In the genomic region with DNA sequence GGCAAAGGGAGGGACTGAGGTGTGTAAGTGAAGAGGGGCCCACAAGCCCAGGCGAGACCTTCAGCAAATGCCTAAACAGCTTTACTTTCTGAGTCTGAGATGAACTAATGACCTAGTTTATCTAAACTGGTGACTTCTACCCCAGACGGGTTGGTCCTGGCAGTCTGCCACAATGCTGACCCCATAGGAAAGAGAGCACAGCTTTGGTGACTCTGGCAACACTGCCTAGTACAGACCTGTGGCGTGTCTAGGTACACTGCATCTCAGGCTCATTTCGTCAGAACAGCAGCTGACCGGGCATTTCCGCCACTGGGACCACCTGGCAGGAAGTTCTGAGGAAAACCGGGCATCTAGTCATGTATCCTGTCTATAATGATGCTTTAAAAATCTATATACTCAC, we compare ENCODE assay signal across 24 mouse cellular contexts.
"Had no signal": no experiment of that assay in that cellular context is flagged by ENCODE, and none has a peak within 500 bp of the region (broad histone marks: within the 10 kb centered on the region; RNA-seq: fewer than 3 reads in every experiment).

No protein-coding gene starts in this region.

- H3K4me3 ChIP-seq: kidney, embryonic 15.5 days; limb, embryonic 12.5 days; limb, embryonic 15.5 days; lung, embryonic 15.5 days; megakaryocyte, embryonic 14.5 days; midbrain, embryonic 10.5 days; midbrain, embryonic 13.5 days; myocyte; neural tube, embryonic 13.5 days had no signal

- DNase-seq: kidney, adult 8-10 months; kidney, postnatal 14 days; left cerebral cortex, postnatal 4 days; lung, adult 18-20 months; lung, postnatal 10 days; lung, postnatal 36 days; right cerebral cortex, adult 18-20 months; right cerebral cortex, postnatal 14 days; right cerebral cortex, postnatal 4 days; thymus, adult 2 months; thymus, postnatal 14 days; thymus, postnatal 4 days had no signal

- H3K4me2 ChIP-seq: kidney, embryonic 15.5 days; limb, embryonic 12.5 days; limb, embryonic 15.5 days; lung, embryonic 15.5 days; midbrain, embryonic 13.5 days; neural tube, embryonic 13.5 days had no signal

- ATAC-seq: intestine, postnatal 0 days; midbrain, embryonic 13.5 days; midbrain, embryonic 16.5 days had no signal

- H3K4me1 ChIP-seq: kidney, embryonic 15.5 days; limb, embryonic 15.5 days had no signal

- H3K27me3 ChIP-seq: kidney, embryonic 15.5 days; limb, embryonic 12.5 days; limb, embryonic 15.5 days; lung, embryonic 15.5 days; megakaryocyte, embryonic 14.5 days; midbrain, embryonic 13.5 days; neural tube, embryonic 13.5 days had no signal

- H3K9me3 ChIP-seq: kidney, embryonic 15.5 days; limb, embryonic 12.5 days; limb, embryonic 15.5 days; lung, embryonic 15.5 days; megakaryocyte, embryonic 14.5 days; midbrain, embryonic 10.5 days; midbrain, embryonic 13.5 days; neural tube, embryonic 13.5 days had no signal

- H3K27ac ChIP-seq: kidney, embryonic 15.5 days; limb, embryonic 12.5 days; limb, embryonic 15.5 days; lung, embryonic 15.5 days; midbrain, embryonic 10.5 days; midbrain, embryonic 13.5 days; neural tube, embryonic 13.5 days; stomach, postnatal 0 days had no signal

- H3K9ac ChIP-seq: kidney, embryonic 15.5 days; limb, embryonic 12.5 days; limb, embryonic 15.5 days; lung, embryonic 15.5 days; midbrain, embryonic 13.5 days; neural tube, embryonic 13.5 days had no signal
